In genomic region chr7:28013549-28014444, GRCm38 (mm10) we compare ENCODE assay signal across 7 mouse cellular contexts. TPM values are rescaled to one million over a fixed set of nuclear protein-coding genes. Genes with fewer than 3 reads are reported as not detected.
A peak's percentile ranks its signal among the peaks of the same experiment; 100 is the strongest.
DNase-seq lines count a peak whose midpoint lies in the region; ATAC-seq and TF ChIP-seq lines count a peak whose summit lies in the region.

Gene Zfp850 (minus strand): TSS chr7:28014115.

- no peaks in the 10 kb centered on the region; the same call in 1 of the 2 replicates for H3K36me3 ChIP-seq in intestine, postnatal 0 days (ENCODE audit: control insufficient read depth, insufficient read depth)
- H3K36me3 ChIP-seq in midbrain, embryonic 12.5 days, result peaks cover 15% of the 10 kb centered on the region; the same call in 1 of the 2 replicates

- intact Hi-C loops in left cerebral cortex, postnatal 4 days (cut with DNase I), result no loop called here

- peak; percentile 67 for DNase-seq in adrenal gland, adult 8-10 months
- DNase-seq in embryo, embryonic 9.5 days (ENCODE audit: extremely low spot score), result peak; percentile 85
- peak; percentile 30 for DNase-seq in gonadal fat pad, adult 2 months (ENCODE audit: low read depth)
- DNase-seq in left cerebral cortex, postnatal 4 days, result peak; percentile 82
- peak; percentile 46 for DNase-seq in spleen, adult 12 weeks (ENCODE audit: low spot score)

- H3K27ac ChIP-seq in intestine, postnatal 0 days (ENCODE audit: low read depth, low read length), result no peak within 1 kb of the TSS
- peak within 1 kb of the TSS; percentile 16; the same call in 1 of the 2 replicates for H3K27ac ChIP-seq in midbrain, embryonic 12.5 days (replicated peaks)

- H3K4me2 ChIP-seq in intestine, postnatal 0 days (replicated peaks; ENCODE audit: low read depth), result peak within 1 kb of the TSS; percentile 80
- peak within 1 kb of the TSS; percentile 96 for H3K4me2 ChIP-seq in midbrain, embryonic 12.5 days (replicated peaks)

- H3K9me3 ChIP-seq in intestine, postnatal 0 days (ENCODE audit: control insufficient read depth), result no peaks in the 10 kb centered on the region
- 0 out of 2 replicates have a peak, but pooled peaks cover 2% of the 10 kb centered on the region for H3K9me3 ChIP-seq in midbrain, embryonic 12.5 days

- no peak for TF ChIP-seq CTCF in intestine, postnatal 0 days (IDR thresholded peaks at IDR 0.05; ENCODE audit: low read depth)

- no peaks in the 10 kb centered on the region for H3K4me1 ChIP-seq in intestine, postnatal 0 days (replicated peaks; ENCODE audit: control insufficient read depth, insufficient read depth, low read length)
- H3K4me1 ChIP-seq in midbrain, embryonic 12.5 days, result peaks cover 13% of the 10 kb centered on the region

- peak within 1 kb of the TSS; percentile 60 for H3K9ac ChIP-seq in intestine, postnatal 0 days (ENCODE audit: low read depth, low read length)
- peak within 1 kb of the TSS; percentile 90 for H3K9ac ChIP-seq in midbrain, embryonic 12.5 days (replicated peaks)

- no peaks in the 10 kb centered on the region for H3K27me3 ChIP-seq in intestine, postnatal 0 days (replicated peaks; ENCODE audit: control insufficient read depth, insufficient read depth, low read length)
- no peaks in the 10 kb centered on the region for H3K27me3 ChIP-seq in midbrain, embryonic 12.5 days

- ATAC-seq in intestine, postnatal 0 days, result peak; percentile 84
- ATAC-seq in midbrain, embryonic 12.5 days (ENCODE audit: low FRiP score, low read depth), result peak; percentile 93

- WGBS in intestine, postnatal 0 days, result under 1% methylated on average over 47 of the region's 47 CpGs
- 1% methylated on average over 47 of the region's 47 CpGs for WGBS in midbrain, embryonic 12.5 days

- peak within 1 kb of the TSS; percentile 63 for H3K4me3 ChIP-seq in intestine, postnatal 0 days (ENCODE audit: low read depth, low read length)
- H3K4me3 ChIP-seq in midbrain, embryonic 12.5 days, result peak within 1 kb of the TSS; percentile 66

RNA-seq across cellular contexts. Expression of gene Zfp850, which starts in this region (rescaled TPM):
- total RNA-seq in adrenal gland, adult 8-10 months (2022), result 1 to 10 TPM; 2.4 to 3.8 (median 2.9) TPM
- 0.19 and 0.34 TPM in 2 replicates for polyA plus RNA-seq in gonadal fat pad, adult 2 months (2012; rRNA removed)
- 0.85 and 0.96 TPM in 2 replicates for polyA plus RNA-seq in intestine, postnatal 0 days (2015; fragmentation: Nextera tagmentation; extraction: Ambion mirVana)
- 1 to 10 TPM; 8.7 to 8.9 TPM for total RNA-seq in left cerebral cortex, postnatal 4 days (2021)
- polyA plus RNA-seq in midbrain, embryonic 12.5 days (2016; fragmentation: Nextera tagmentation; extraction: Ambion mirVana), result 6.7 and 7.2 TPM in 2 replicates

Comparison
In these comparisons a context has a peak if more than half of its experiments do, and no peak if none do; other contexts are left out.
1. Peak in DNase-seq in gonadal fat pad, adult 2 months; RNA of the gene not detected or under 1 TPM.
2. Peak in ATAC-seq, H3K4me3 ChIP-seq, H3K9ac ChIP-seq and H3K4me2 ChIP-seq in intestine, postnatal 0 days; RNA of the gene not detected or under 1 TPM.
3. DNase-seq: peak in every context shown above with its lines; median percentile 85 in embryo, embryonic 9.5 days; 82 in left cerebral cortex, postnatal 4 days; 67 in adrenal gland, adult 8-10 months; 46 in spleen, adult 12 weeks; 30 in gonadal fat pad, adult 2 months.